ENCODE assay signal across 8 mouse cellular contexts in genomic region chr17:78434746-78435145, GRCm38 (mm10). TPM values are rescaled to one million over a fixed set of nuclear protein-coding genes. Genes with fewer than 3 reads are reported as not detected.
DNase-seq lines count a peak whose midpoint lies in the region; ATAC-seq and TF ChIP-seq lines count a peak whose summit lies in the region.
"Had no signal": no experiment of that assay in that cellular context is flagged by ENCODE, and none has a peak within 500 bp of the region (broad histone marks: within the 10 kb centered on the region; RNA-seq: fewer than 3 reads in every experiment).

No protein-coding gene starts in this region.

- TF ChIP-seq POLR2A in liver, adult 2 months (IDR thresholded peaks at IDR 0.05; ENCODE audit: extremely low read depth, insufficient read depth, low read length): no peak

- no peaks in the 10 kb centered on the region for H3K9me3 ChIP-seq in neural tube, embryonic 15.5 days (replicated peaks)
- H3K9me3 ChIP-seq: midbrain, embryonic 12.5 days had no signal

- H3K79me2 ChIP-seq in liver, adult 2 months (ENCODE audit: control insufficient read depth, insufficient read depth, low read length): no peaks in the 10 kb centered on the region

- no peak for ATAC-seq in neural tube, embryonic 15.5 days (ENCODE audit: low FRiP score)

- peak; percentile 92 for TF ChIP-seq CTCF in gastrocnemius, adult 2 months (IDR thresholded peaks at IDR 0.05)
- TF ChIP-seq CTCF in liver, adult 2 months (IDR thresholded peaks at IDR 0.05; ENCODE audit: low read depth, low read length): peak; percentile 94

- no peak overlapping the region for H3K4me3 ChIP-seq in neural tube, embryonic 15.5 days (replicated peaks)
- H3K4me3 ChIP-seq in gastrocnemius, adult 2 months: no peak overlapping the region
- no peak overlapping the region for H3K4me3 ChIP-seq in liver, adult 2 months (ENCODE audit: insufficient read depth, low read depth, low read length)
- H3K4me3 ChIP-seq: midbrain, embryonic 12.5 days had no signal

- no peaks in the 10 kb centered on the region for H3K27me3 ChIP-seq in neural tube, embryonic 15.5 days (replicated peaks)
- no peaks in the 10 kb centered on the region for H3K27me3 ChIP-seq in liver, adult 2 months (ENCODE audit: control insufficient read depth, insufficient read depth, low read length)
- H3K27me3 ChIP-seq: midbrain, embryonic 12.5 days had no signal

- H3K27ac ChIP-seq in neural tube, embryonic 15.5 days (replicated peaks): no peak overlapping the region
- H3K27ac ChIP-seq in gastrocnemius, adult 2 months: peak overlapping the region; percentile 75; the same call in 1 of the 2 replicates
- H3K27ac ChIP-seq in liver, adult 2 months (replicated peaks; ENCODE audit: insufficient read depth, low read depth, low read length): no peak overlapping the region
- H3K27ac ChIP-seq: midbrain, embryonic 12.5 days had no signal

- no peak overlapping the region for H3K4me2 ChIP-seq in neural tube, embryonic 15.5 days
- H3K4me2 ChIP-seq: midbrain, embryonic 12.5 days had no signal

- H3K9ac ChIP-seq in neural tube, embryonic 15.5 days (replicated peaks): no peak overlapping the region
- no peak overlapping the region for H3K9ac ChIP-seq in liver, adult 2 months (ENCODE audit: low read depth, low read length)
- H3K9ac ChIP-seq: midbrain, embryonic 12.5 days had no signal

- 54% methylated on average over 1 of the region's 1 CpGs for WGBS in neural tube, embryonic 15.5 days
- 14% methylated on average over 1 of the region's 1 CpGs for WGBS in liver, adult 2 months

- DNase-seq in neural tube, embryonic 10.5 days (ENCODE audit: extremely low spot score, low spot score): peak; percentile 55
- DNase-seq in NIH3T3 (ENCODE audit: low read depth): peak; percentile 73
- peak; percentile 42 for DNase-seq in c-Kit-positive CD71-negative TER-119-negative erythroid progenitor cells, embryonic 14.5 days (ENCODE audit: low read depth)
- peak; percentile 86 for DNase-seq in gastrocnemius, adult 2 months
- peak; percentile 42 for DNase-seq in liver, adult 2 months (ENCODE audit: extremely low read depth, low read depth, low spot score)
- DNase-seq in skeletal muscle tissue, adult 2 months (ENCODE audit: low read depth, low spot score): peak; percentile 91

- no peaks in the 10 kb centered on the region for H3K36me3 ChIP-seq in neural tube, embryonic 15.5 days
- H3K36me3 ChIP-seq in liver, adult 2 months (ENCODE audit: control insufficient read depth, insufficient read depth, low read length): no peaks in the 10 kb centered on the region
- H3K36me3 ChIP-seq: midbrain, embryonic 12.5 days had no signal

- no peaks in the 10 kb centered on the region for H3K4me1 ChIP-seq in neural tube, embryonic 15.5 days
- H3K4me1 ChIP-seq in liver, adult 2 months (ENCODE audit: control insufficient read depth, insufficient read depth, low read length): no peaks in the 10 kb centered on the region
- H3K4me1 ChIP-seq: midbrain, embryonic 12.5 days had no signal

- intact Hi-C loops in gastrocnemius, adult 2 months (cut with DNase I): loop anchor here (1.0 to 5.0 kb wide), 3 partner anchors 15 to 237 kb away; no protein-coding TSS in a partner anchor

RNA-seq across cellular contexts. Expression of gene Fez2, which starts 16.8 kb away (rescaled TPM):
- 55.8 and 63.6 TPM in 2 replicates for polyA plus RNA-seq in neural tube, embryonic 15.5 days (2015; fragmentation: Nextera tagmentation; extraction: Ambion mirVana)
- total RNA-seq in gastrocnemius, adult 2 months (2021): 10 to 100 TPM; 58.2 to 65.3 TPM
- 27.9 and 28.9 TPM in 2 replicates for total RNA-seq in liver, adult 2 months (2014; rRNA removed)
- polyA plus RNA-seq in liver, adult 2 months (2012; rRNA removed): 18.2 and 18.8 TPM in 2 replicates
